Mouse (Mus musculus): ENCODE data around the gene Actr8. TPM values are rescaled to one million over a fixed set of nuclear protein-coding genes. Genes with fewer than 3 reads are reported as not detected.

Actr8 gene
- total RNA-seq, 2 experiments from 2014 or later, result 4.0 to 5.4 TPM

GRCm38 (mm10) chr14:29988337-29988736 is 10.2 kb downstream of the Actr8 start:
- no peak for ATAC-seq (replicated peaks; ENCODE audit: low FRiP score, poor library complexity, severe bottlenecking)

- ATAC-seq (replicated peaks; ENCODE audit: low FRiP score, poor library complexity, severe bottlenecking), result no peak
Measured at GRCm38 (mm10) chr14:29994976-29995375, 16.8 kb downstream of the Actr8 start.

- ATAC-seq (replicated peaks; ENCODE audit: low FRiP score, poor library complexity, severe bottlenecking), result no peak
Measured at GRCm38 (mm10) chr14:29996000-29996751, 18.0 kb downstream of the Actr8 start.

DNA sequence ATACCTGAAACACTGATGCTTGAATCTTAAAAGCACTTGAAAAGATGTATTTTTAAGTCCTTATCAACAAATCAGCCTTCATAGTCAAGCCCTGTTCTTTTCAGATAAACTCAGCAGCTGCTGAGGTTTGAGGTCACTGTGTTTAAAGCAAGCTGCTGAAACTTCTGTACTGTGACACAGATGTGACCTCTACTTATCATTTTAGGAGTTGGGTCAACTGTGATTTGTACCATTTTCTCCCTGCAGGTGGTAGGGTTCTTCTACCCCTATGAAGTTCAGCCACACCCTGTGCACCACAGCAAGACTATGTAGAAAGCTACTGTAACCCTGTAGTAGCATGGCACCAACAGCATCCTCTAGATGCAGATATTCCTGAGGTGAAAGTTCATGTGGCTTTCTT is 19.2 kb downstream of the Actr8 start:
- ATAC-seq (replicated peaks; ENCODE audit: low FRiP score, poor library complexity, severe bottlenecking), result no peak

- ATAC-seq (replicated peaks; ENCODE audit: low FRiP score, poor library complexity, severe bottlenecking), result no peak
Measured at GRCm38 (mm10) chr14:29998747-29999474, 20.8 kb downstream of the Actr8 start.

DNA sequence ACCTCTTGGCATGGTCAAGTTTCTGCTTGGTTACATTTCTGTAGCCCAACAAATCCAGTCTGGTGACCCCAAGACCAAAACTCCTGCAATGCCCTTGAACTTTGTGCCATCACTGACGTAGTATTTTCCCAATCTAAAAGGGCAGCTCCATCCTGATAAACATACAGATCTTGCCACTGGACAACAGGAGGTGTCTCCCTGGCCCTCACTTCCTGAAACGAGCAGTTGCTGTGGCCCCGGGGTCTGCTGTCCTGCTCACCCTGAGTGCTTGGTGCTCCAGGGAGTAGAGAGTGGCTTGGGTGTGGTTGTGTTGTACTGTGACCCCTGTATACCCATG is 21.3 kb downstream of the Actr8 start:
- no peak for ATAC-seq (replicated peaks; ENCODE audit: low FRiP score, poor library complexity, severe bottlenecking)

- no peak for ATAC-seq (replicated peaks; ENCODE audit: low FRiP score, poor library complexity, severe bottlenecking)
Measured at GRCm38 (mm10) chr14:30008733-30009575, 30.8 kb downstream of the Actr8 start, which contains the start of the genes Il17rb and Chdh. TSS of gene Il17rb (minus strand) at chr14:30008896. TSS of gene Chdh (plus strand) at chr14:30009023.

GRCm38 (mm10) chr14:30009864-30010560 is 31.9 kb downstream of the Actr8 start:
- ATAC-seq (replicated peaks; ENCODE audit: low FRiP score, poor library complexity, severe bottlenecking), result no peak

GRCm38 (mm10) chr14:30011886-30012560 is 33.9 kb downstream of the Actr8 start:
- ATAC-seq (replicated peaks; ENCODE audit: low FRiP score, poor library complexity, severe bottlenecking), result no peak

GRCm38 (mm10) chr14:30014487-30014886 is 36.4 kb downstream of the Actr8 start:
- ATAC-seq (replicated peaks; ENCODE audit: low FRiP score, poor library complexity, severe bottlenecking), result no peak

DNA sequence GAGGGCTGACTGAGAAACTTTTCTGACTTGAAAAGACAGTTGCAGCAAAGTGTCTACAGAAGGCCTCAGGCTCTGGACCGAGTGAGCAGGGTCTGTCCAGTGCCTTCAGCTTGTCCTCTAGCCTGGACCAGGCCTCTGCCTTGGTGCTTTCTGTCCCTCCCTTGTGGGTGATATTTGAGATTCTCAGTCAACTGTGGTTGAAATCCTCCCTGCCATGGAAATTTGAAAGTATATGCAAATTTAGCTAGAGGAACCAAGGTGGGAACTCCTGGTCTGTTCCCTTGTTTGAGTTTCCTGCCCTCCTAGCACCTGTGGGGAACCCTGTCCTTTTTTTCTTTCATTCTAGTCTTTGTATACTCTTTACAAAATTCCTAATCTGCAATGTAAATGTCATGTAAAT is 36.9 kb downstream of the Actr8 start:
- ATAC-seq (replicated peaks; ENCODE audit: low FRiP score, poor library complexity, severe bottlenecking), result no peak

- no peak for ATAC-seq (replicated peaks; ENCODE audit: low FRiP score, poor library complexity, severe bottlenecking)
Measured at GRCm38 (mm10) chr14:30016666-30017065, 38.5 kb downstream of the Actr8 start.

DNA sequence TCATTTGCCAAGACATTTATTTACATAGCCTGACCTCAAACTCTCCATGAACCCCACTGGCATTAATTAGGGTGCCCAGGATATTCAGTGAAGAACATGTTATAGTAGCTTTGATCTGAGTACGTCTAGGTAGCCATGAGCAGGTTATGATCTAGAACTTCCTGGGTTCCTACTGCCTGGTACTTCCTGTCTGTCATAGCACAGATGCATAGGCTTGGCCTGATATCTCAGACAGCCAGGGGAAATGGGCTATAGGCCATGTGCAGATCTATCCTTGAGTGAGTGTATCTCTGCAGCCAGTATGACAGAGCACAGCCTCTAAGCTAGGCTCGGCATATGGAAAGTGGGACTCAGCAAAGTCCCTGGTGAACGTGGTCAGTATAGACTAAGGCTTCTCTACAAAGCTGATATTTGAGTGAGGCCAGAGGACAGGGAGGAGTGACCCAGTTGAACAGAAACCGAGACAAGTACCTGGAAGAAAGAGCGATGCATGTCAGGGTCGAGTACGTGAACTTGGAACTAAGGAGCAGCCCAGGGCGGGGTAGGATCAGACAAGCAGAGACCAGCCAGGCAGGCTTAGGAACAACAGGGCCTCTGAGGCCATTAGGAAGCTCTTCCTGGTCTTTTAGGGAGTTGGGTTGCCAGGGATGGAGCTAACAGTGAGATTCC is 39.8 kb downstream of the Actr8 start:
- no peak for ATAC-seq (replicated peaks; ENCODE audit: low FRiP score, poor library complexity, severe bottlenecking)

DNA sequence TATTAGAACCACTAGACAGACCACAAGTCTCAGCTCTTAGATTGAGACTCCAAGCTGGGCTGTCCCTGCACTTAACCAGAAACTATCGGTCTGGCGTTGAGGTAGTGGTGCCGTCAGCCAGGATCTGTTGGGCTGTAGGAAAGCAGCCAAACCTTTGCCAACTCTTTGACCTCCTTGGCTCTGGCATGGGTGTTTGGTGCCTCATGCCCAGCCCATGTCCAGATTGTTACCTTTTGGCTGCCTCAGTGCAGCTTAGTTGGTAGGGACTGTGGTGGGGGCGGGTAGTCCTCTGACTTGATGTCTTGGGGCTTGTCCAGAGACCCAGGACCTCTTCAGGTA is 40.3 kb downstream of the Actr8 start:
- no peak for ATAC-seq (replicated peaks; ENCODE audit: low FRiP score, poor library complexity, severe bottlenecking)

GRCm38 (mm10) chr14:30018846-30019245 is 40.7 kb downstream of the Actr8 start:
- no peak for ATAC-seq (replicated peaks; ENCODE audit: low FRiP score, poor library complexity, severe bottlenecking)

- no peak for ATAC-seq (replicated peaks; ENCODE audit: low FRiP score, poor library complexity, severe bottlenecking)
Measured at GRCm38 (mm10) chr14:30019375-30019774, 41.2 kb downstream of the Actr8 start.

- ATAC-seq (replicated peaks; ENCODE audit: low FRiP score, poor library complexity, severe bottlenecking), result no peak
Measured at GRCm38 (mm10) chr14:30019792-30020575, 41.8 kb downstream of the Actr8 start.

- ATAC-seq (replicated peaks; ENCODE audit: low FRiP score, poor library complexity, severe bottlenecking), result no peak
Measured at GRCm38 (mm10) chr14:30022471-30022870, 44.3 kb downstream of the Actr8 start.

Data from erythroid progenitor cell, adult 5-6 weeks (primary cell).